ENCODE assay signal across 10 mouse cellular contexts in genomic region chr11:33203383-33204328, GRCm38 (mm10). TPM values are rescaled to one million over a fixed set of nuclear protein-coding genes. Genes with fewer than 3 reads are reported as not detected.
DNase-seq lines count a peak whose midpoint lies in the region; ATAC-seq and TF ChIP-seq lines count a peak whose summit lies in the region.
"Had no signal": no experiment of that assay in that cellular context is flagged by ENCODE, and none has a peak within 500 bp of the region (broad histone marks: within the 10 kb centered on the region; RNA-seq: fewer than 3 reads in every experiment).

Gene Tlx3, minus strand, starts transcription at chr11:33203589.

- no peak within 1 kb of the TSS for H3K4me3 ChIP-seq in kidney, adult 2 months (ENCODE audit: insufficient read depth, low read depth, low read length)
- peak within 1 kb of the TSS in 1 of 2 experiments; percentile 16; a peak in 2 of 4 replicates for H3K4me3 ChIP-seq in liver, embryonic 14.5 days (ENCODE audit: insufficient read depth in 1 of 2, low read depth in 2 of 2, low read length in 2 of 2)
- H3K4me3 ChIP-seq: myocyte had no signal

- H3K27ac ChIP-seq in kidney, adult 2 months (ENCODE audit: insufficient read depth, low read depth, low read length): no peak within 1 kb of the TSS
- no peak within 1 kb of the TSS for H3K27ac ChIP-seq in liver, embryonic 14.5 days

- peak; percentile 27 for DNase-seq in kidney, adult 18-20 months
- DNase-seq in kidney, adult 2 months: no peak
- peak; percentile 59 for DNase-seq in Muller cell, postnatal 12 days (ENCODE audit: inconsistent ontology term)
- peak; percentile 90 for DNase-seq in embryo, embryonic 10.5 days (ENCODE audit: low spot score)
- peak; percentile 38 for DNase-seq in heart, postnatal 4 days
- peak in 1 of 3 experiments; percentile 9 for DNase-seq in liver, embryonic 14.5 days (ENCODE audit: low read depth in 3 of 3, low spot score in 3 of 3)
- peak; percentile 58 for DNase-seq in yolk sac, embryonic 10.5 days (ENCODE audit: low spot score)

- no peak for TF ChIP-seq EP300 in liver, embryonic 14.5 days (IDR thresholded peaks at IDR 0.05; ENCODE audit: low read depth)

- H3K4me2 ChIP-seq in liver, embryonic 14.5 days (ENCODE audit: low read depth): peak within 1 kb of the TSS; percentile 26

- 3% methylated on average over 81 of the region's 81 CpGs for WGBS in kidney, adult 2 months
- WGBS in liver, embryonic 14.5 days (ENCODE audit: insufficient replicate concordance): under 1% methylated on average over 80 of the region's 81 CpGs

- no peak for ATAC-seq in liver, embryonic 14.5 days (ENCODE audit: insufficient read depth)
- no peak for ATAC-seq in erythroid progenitor cell, adult 5-6 weeks (replicated peaks; ENCODE audit: low FRiP score, poor library complexity, severe bottlenecking)

- H3K27me3 ChIP-seq in kidney, adult 2 months (replicated peaks; ENCODE audit: control insufficient read depth, insufficient read depth, low read length): peaks cover 30% of the 10 kb centered on the region
- H3K27me3 ChIP-seq in liver, embryonic 14.5 days (ENCODE audit: control insufficient read depth, insufficient read depth, low read length): peaks cover 82% of the 10 kb centered on the region
- H3K27me3 ChIP-seq: CH12.LX had no signal

- no peak for TF ChIP-seq POLR2A in kidney, adult 2 months (IDR thresholded peaks at IDR 0.05; ENCODE audit: low read depth, low read length)

- H3K36me3 ChIP-seq in kidney, adult 2 months (ENCODE audit: control insufficient read depth, insufficient read depth, low read length): no peaks in the 10 kb centered on the region
- no peaks in the 10 kb centered on the region for H3K36me3 ChIP-seq in liver, embryonic 14.5 days (replicated peaks; ENCODE audit: control insufficient read depth, insufficient read depth, low read depth)

- no peak within 1 kb of the TSS for H3K9ac ChIP-seq in liver, embryonic 14.5 days (replicated peaks)

- H3K9me3 ChIP-seq in liver, embryonic 14.5 days (ENCODE audit: control insufficient read depth, low read length): no peaks in the 10 kb centered on the region

- TF ChIP-seq CTCF in kidney, adult 2 months (conservative IDR thresholded peaks at IDR 0.05; ENCODE audit: insufficient read depth, insufficient read length, low read depth, low read length): no peak
- no peak for TF ChIP-seq CTCF in liver, embryonic 14.5 days (IDR thresholded peaks at IDR 0.05; ENCODE audit: low read depth)

- no peaks in the 10 kb centered on the region for H3K4me1 ChIP-seq in kidney, adult 2 months (ENCODE audit: control insufficient read depth, insufficient read depth, low read length)
- no peaks in the 10 kb centered on the region for H3K4me1 ChIP-seq in liver, embryonic 14.5 days (replicated peaks; ENCODE audit: control insufficient read depth in 2 of 2, insufficient read depth in 2 of 2, low read length in 1 of 2)

RNA-seq across cellular contexts. Expression of gene Tlx3, which starts in this region (rescaled TPM):
- polyA plus RNA-seq in kidney, adult 2 months (2012; rRNA removed): not detected in 2 replicates
- total RNA-seq in heart, postnatal 4 days (2021): not detected
- polyA plus RNA-seq in liver, embryonic 14.5 days (2012; rRNA removed): not detected in 2 replicates
- polyA plus RNA-seq in liver, embryonic 14.5 days (2014; fragmentation: Nextera tagmentation; extraction: Ambion mirVana): not detected in 2 replicates
- total RNA-seq in erythroid progenitor cell, adult 5-6 weeks (2015; ENCODE audit: low replicate concordance): not detected in 2 replicates
- not detected in 2 replicates for total RNA-seq in erythroid progenitor cell, adult 5-6 weeks (2017; ENCODE audit: low replicate concordance)
- total RNA-seq: CH12.LX had no signal
- polyA plus RNA-seq: myocyte had no signal

Comparison
In these comparisons a context has a peak if more than half of its experiments do, and no peak if none do; other contexts are left out.
1. Peak in DNase-seq in heart, postnatal 4 days; RNA of the gene not detected or under 1 TPM.